Mouse (Mus musculus): ENCODE measurements around the gene D13Ertd608e. TPM values are rescaled to one million over a fixed set of nuclear protein-coding genes. Genes with fewer than 3 reads are reported as not detected.
"Not testable (repeated sequence)": the region's sequence is repeated elsewhere in the genome, so short reads cannot be mapped to it uniquely, and the experiment has no call there.

The D13Ertd608e gene
- polyA plus RNA-seq, 1 experiment from 2014 or later: not detected

- Histone ChIP-seq H3K27me3 (ENCODE audit: control insufficient read depth, insufficient read depth, low read length) (no peaks in the 10 kb centered on the region), H3K4me1 (ENCODE audit: control insufficient read depth, insufficient read depth, low read length) (no peaks in the 10 kb centered on the region), H3K27ac (replicated peaks; ENCODE audit: low read depth, low read length) (no peak overlapping the region), H3K9me3 (replicated peaks; ENCODE audit: control insufficient read depth, low read length) (no peaks in the 10 kb centered on the region), H3K9ac (replicated peaks; ENCODE audit: low read length) (no peak overlapping the region), H3K36me3 (replicated peaks; ENCODE audit: control insufficient read depth, insufficient read depth, low read depth, low read length) (no peaks in the 10 kb centered on the region), H3K4me3 (ENCODE audit: low read depth, low read length) (no peak overlapping the region), H3K4me2 (ENCODE audit: low read depth, low read length) (no peak overlapping the region)
- ATAC-seq (replicated peaks; ENCODE audit: insufficient number of reproducible peaks, low FRiP score, low TSS enrichment, low read depth): no peak
- DNase-seq (ENCODE audit: low spot score): no peak
- WGBS: 85% methylated on average over 9 of the region's 9 CpGs
Observed at GRCm38 (mm10) chr13:119810031-119810430, 25.8 kb upstream of the D13Ertd608e start.

- no peak for DNase-seq (ENCODE audit: low spot score)
- Histone ChIP-seq H3K27ac (replicated peaks; ENCODE audit: low read depth, low read length) (no peak overlapping the region), H3K9ac (replicated peaks; ENCODE audit: low read length) (no peak overlapping the region), H3K36me3 (replicated peaks; ENCODE audit: control insufficient read depth, insufficient read depth, low read depth, low read length) (no peaks in the 10 kb centered on the region), H3K9me3 (replicated peaks; ENCODE audit: control insufficient read depth, low read length) (no peaks in the 10 kb centered on the region), H3K4me1 (ENCODE audit: control insufficient read depth, insufficient read depth, low read length) (no peaks in the 10 kb centered on the region), H3K27me3 (ENCODE audit: control insufficient read depth, insufficient read depth, low read length) (no peaks in the 10 kb centered on the region), H3K4me3 (ENCODE audit: low read depth, low read length) (no peak overlapping the region), H3K4me2 (ENCODE audit: low read depth, low read length) (no peak overlapping the region)
- WGBS: 59% methylated on average over 8 of the region's 8 CpGs
- ATAC-seq (replicated peaks; ENCODE audit: insufficient number of reproducible peaks, low FRiP score, low TSS enrichment, low read depth): no peak
Observed at GRCm38 (mm10) chr13:119816798-119817197, 19.0 kb upstream of the D13Ertd608e start.

- Histone ChIP-seq H3K9ac (replicated peaks; ENCODE audit: low read length) (no peak overlapping the region), H3K4me2 (ENCODE audit: low read depth, low read length) (no peak overlapping the region), H3K36me3 (replicated peaks; ENCODE audit: control insufficient read depth, insufficient read depth, low read depth, low read length) (no peaks in the 10 kb centered on the region), H3K4me3 (ENCODE audit: low read depth, low read length) (no peak overlapping the region), H3K27ac (replicated peaks; ENCODE audit: low read depth, low read length) (no peak overlapping the region), H3K9me3 (replicated peaks; ENCODE audit: control insufficient read depth, low read length) (no peaks in the 10 kb centered on the region), H3K4me1 (ENCODE audit: control insufficient read depth, insufficient read depth, low read length) (no peaks in the 10 kb centered on the region), H3K27me3 (ENCODE audit: control insufficient read depth, insufficient read depth, low read length) (no peaks in the 10 kb centered on the region)
- ATAC-seq (replicated peaks; ENCODE audit: insufficient number of reproducible peaks, low FRiP score, low TSS enrichment, low read depth) (no peak), DNase-seq (ENCODE audit: low spot score) (no peak)
- WGBS: 23% methylated on average over 2 of the region's 2 CpGs
Observed at GRCm38 (mm10) chr13:119817579-119818206, 18.1 kb upstream of the D13Ertd608e start.

DNA sequence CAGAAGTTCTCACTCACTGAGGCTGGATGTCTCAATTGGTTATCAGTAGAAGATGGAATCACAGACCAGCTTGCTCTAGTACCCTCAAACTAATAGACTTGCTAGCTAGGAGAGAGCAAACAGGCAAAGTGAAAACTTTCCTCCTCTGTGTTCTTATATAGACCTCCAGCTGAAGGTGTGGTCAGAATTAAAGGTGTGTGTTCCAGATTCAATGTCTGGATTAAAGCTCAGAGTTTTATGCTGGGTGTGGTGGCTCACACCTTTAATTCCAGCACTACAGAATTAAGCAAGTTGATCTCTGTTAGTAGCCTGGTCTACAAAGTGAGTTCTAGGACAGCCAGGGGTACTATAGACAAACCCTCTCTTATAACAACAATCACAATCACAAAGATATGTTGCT lies 5.7 kb upstream of the D13Ertd608e start, which contains the start of gene AF067063:
AF067063 (minus strand) TSS at position 101 of the 400 bp plus-strand sequence.
- H3K4me1 ChIP-seq (ENCODE audit: control insufficient read depth, insufficient read depth, low read length); H3K27ac ChIP-seq (replicated peaks; ENCODE audit: low read depth, low read length); H3K27me3 ChIP-seq (ENCODE audit: control insufficient read depth, insufficient read depth, low read length): not testable (repeated sequence)

GRCm38 (mm10) chr13:119836324-119836811 lies 562 bp downstream of the D13Ertd608e start:
- WGBS: 11% methylated on average over 21 of the region's 23 CpGs
- H3K27me3 ChIP-seq (ENCODE audit: control insufficient read depth, insufficient read depth, low read length); H3K36me3 ChIP-seq (replicated peaks; ENCODE audit: control insufficient read depth, insufficient read depth, low read depth, low read length); H3K4me3 ChIP-seq (ENCODE audit: low read depth, low read length); H3K9ac ChIP-seq (replicated peaks; ENCODE audit: low read length); H3K4me1 ChIP-seq (ENCODE audit: control insufficient read depth, insufficient read depth, low read length); H3K4me2 ChIP-seq (ENCODE audit: low read depth, low read length); H3K27ac ChIP-seq (replicated peaks; ENCODE audit: low read depth, low read length); H3K9me3 ChIP-seq (replicated peaks; ENCODE audit: control insufficient read depth, low read length): not testable (repeated sequence)
- DNase-seq (ENCODE audit: low spot score) (peak; percentile 32), ATAC-seq (replicated peaks; ENCODE audit: insufficient number of reproducible peaks, low FRiP score, low TSS enrichment, low read depth) (peak; percentile 63)

More for the DNA sequence above, 5.7 kb upstream of the D13Ertd608e start, which contains the start of gene AF067063:
- H3K9ac ChIP-seq (replicated peaks; ENCODE audit: low read length); ATAC-seq (replicated peaks; ENCODE audit: insufficient number of reproducible peaks, low FRiP score, low TSS enrichment, low read depth); H3K9me3 ChIP-seq (replicated peaks; ENCODE audit: control insufficient read depth, low read length); H3K4me3 ChIP-seq (ENCODE audit: low read depth, low read length); DNase-seq (ENCODE audit: low spot score); H3K36me3 ChIP-seq (replicated peaks; ENCODE audit: control insufficient read depth, insufficient read depth, low read depth, low read length); H3K4me2 ChIP-seq (ENCODE audit: low read depth, low read length): not testable (repeated sequence)

DNA sequence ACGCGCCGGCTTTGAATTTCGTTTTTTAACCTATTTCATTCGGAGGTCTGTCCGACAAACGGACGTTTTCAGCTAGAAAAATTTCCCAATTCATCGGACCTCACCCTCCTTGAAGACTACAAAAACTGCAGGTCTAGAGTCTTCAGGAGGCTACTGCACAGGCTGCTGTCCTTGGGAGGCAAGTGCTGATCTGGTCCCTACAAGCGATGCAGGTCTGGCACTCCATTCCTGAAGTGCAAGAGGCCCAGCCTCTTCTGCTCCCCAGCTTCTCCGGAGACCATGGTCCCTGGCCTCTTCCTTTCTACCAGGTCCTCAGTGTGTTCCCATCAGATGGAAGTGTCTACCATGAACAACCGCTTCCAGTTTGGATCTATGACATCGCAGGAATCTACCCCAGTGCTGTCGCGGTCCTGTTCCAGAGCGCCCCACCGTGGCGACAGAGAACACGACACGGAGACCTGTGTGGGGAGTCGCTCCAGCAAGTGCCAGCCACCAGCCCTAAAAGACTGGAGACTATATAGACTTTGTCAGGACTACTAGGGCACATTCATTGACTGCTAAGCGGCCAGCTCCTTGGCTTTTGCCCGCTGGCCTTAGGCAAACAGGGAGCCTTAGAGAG lies 2.0 kb downstream of the D13Ertd608e start:
- not testable (repeated sequence) for H3K36me3 ChIP-seq (replicated peaks; ENCODE audit: control insufficient read depth, insufficient read depth, low read depth, low read length); H3K4me2 ChIP-seq (ENCODE audit: low read depth, low read length); H3K9ac ChIP-seq (replicated peaks; ENCODE audit: low read length); ATAC-seq (replicated peaks; ENCODE audit: insufficient number of reproducible peaks, low FRiP score, low TSS enrichment, low read depth); H3K4me1 ChIP-seq (ENCODE audit: control insufficient read depth, insufficient read depth, low read length); H3K4me3 ChIP-seq (ENCODE audit: low read depth, low read length); H3K27ac ChIP-seq (replicated peaks; ENCODE audit: low read depth, low read length); H3K9me3 ChIP-seq (replicated peaks; ENCODE audit: control insufficient read depth, low read length); H3K27me3 ChIP-seq (ENCODE audit: control insufficient read depth, insufficient read depth, low read length)
- WGBS: 7% methylated on average over 14 of the region's 23 CpGs
- peak; percentile 9 for DNase-seq (ENCODE audit: low spot score)

DNA sequence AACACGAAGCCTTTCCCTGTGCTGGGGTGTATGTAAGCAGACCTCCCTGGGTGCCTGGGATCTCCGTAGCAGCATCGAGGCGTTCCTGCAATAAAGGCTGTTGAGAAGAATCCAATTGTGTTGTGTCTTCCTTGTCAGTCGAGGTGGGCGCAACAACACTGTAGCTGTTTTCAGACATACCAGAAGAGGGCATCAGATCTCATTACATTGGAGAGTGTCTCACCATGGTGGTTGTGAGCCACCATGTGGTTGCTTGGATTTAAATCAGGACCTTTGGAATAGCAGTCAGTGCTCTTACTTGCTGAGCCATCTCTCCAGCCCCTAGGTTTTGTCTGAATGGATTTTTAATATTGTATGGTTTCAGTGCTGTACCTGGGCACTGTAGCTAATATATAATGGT lies 4.2 kb downstream of the D13Ertd608e start:
- H3K36me3 ChIP-seq (replicated peaks; ENCODE audit: control insufficient read depth, insufficient read depth, low read depth, low read length); H3K9ac ChIP-seq (replicated peaks; ENCODE audit: low read length); ATAC-seq (replicated peaks; ENCODE audit: insufficient number of reproducible peaks, low FRiP score, low TSS enrichment, low read depth); H3K27ac ChIP-seq (replicated peaks; ENCODE audit: low read depth, low read length); H3K9me3 ChIP-seq (replicated peaks; ENCODE audit: control insufficient read depth, low read length); H3K4me3 ChIP-seq (ENCODE audit: low read depth, low read length); DNase-seq (ENCODE audit: low spot score); H3K27me3 ChIP-seq (ENCODE audit: control insufficient read depth, insufficient read depth, low read length); H3K4me2 ChIP-seq (ENCODE audit: low read depth, low read length); H3K4me1 ChIP-seq (ENCODE audit: control insufficient read depth, insufficient read depth, low read length): not testable (repeated sequence)
- 35% methylated on average over 6 of the region's 6 CpGs for WGBS

- no CpG with 5 or more reads among the region's 6 CpGs for WGBS
- H3K4me2 ChIP-seq (ENCODE audit: low read depth, low read length); H3K4me1 ChIP-seq (ENCODE audit: control insufficient read depth, insufficient read depth, low read length); DNase-seq (ENCODE audit: low spot score); ATAC-seq (replicated peaks; ENCODE audit: insufficient number of reproducible peaks, low FRiP score, low TSS enrichment, low read depth); H3K4me3 ChIP-seq (ENCODE audit: low read depth, low read length); H3K27me3 ChIP-seq (ENCODE audit: control insufficient read depth, insufficient read depth, low read length); H3K36me3 ChIP-seq (replicated peaks; ENCODE audit: control insufficient read depth, insufficient read depth, low read depth, low read length); H3K9me3 ChIP-seq (replicated peaks; ENCODE audit: control insufficient read depth, low read length); H3K27ac ChIP-seq (replicated peaks; ENCODE audit: low read depth, low read length); H3K9ac ChIP-seq (replicated peaks; ENCODE audit: low read length): not testable (repeated sequence)
Observed at GRCm38 (mm10) chr13:119862399-119862798, 26.6 kb downstream of the D13Ertd608e start.
